Mouse (Mus musculus) embryo, embryonic 11 days (tissue): ENCODE results near the gene Plin1.

ENCODE experiments used
- DNase-seq: peaks from one replicate; pipeline ENCODE4 v3.0.0-alpha.2; 2015

The Plin1 gene

DNA sequence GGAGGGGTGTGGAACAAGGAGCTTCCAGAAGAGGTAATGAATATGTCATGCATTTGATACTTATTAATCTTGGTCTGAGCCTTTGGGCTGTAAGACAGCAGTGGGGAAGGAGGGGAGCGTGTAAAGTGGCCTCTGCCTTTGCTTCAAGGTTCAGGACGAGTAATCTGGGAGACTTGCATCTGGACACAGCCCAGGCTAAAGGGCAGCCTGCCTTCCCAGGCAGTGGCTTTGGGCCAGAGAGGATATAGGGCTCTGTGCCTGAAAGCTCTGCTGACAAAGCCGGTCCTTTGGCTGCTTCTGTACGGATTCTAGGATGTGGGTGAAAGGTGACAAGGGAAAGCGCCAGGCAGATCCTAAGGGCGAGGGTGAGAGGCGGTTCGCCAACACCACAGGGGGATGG is 1.9 kb upstream of the Plin1 start:
- no peak for DNase-seq

DNA sequence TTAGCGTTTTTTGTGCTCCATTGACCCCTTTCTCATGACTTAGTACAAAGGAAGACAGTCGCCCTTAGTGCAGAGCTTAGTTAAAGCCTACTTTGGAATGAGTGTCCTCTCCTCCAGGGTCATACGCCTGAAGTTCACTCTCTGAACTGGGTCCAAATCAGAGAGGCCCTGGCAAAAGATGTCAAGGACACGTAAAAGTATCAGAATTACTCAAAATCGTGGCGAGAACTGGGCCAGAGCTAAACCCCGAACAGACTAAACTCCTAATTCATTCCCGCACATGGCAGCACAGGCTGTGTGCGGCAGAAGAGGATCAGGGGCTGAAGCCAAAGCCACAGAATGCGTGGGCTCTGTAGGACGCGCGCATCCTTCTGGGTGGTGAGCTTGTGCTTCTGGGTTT is 1.3 kb downstream of the Plin1 start:
- DNase-seq, result no peak

DNA sequence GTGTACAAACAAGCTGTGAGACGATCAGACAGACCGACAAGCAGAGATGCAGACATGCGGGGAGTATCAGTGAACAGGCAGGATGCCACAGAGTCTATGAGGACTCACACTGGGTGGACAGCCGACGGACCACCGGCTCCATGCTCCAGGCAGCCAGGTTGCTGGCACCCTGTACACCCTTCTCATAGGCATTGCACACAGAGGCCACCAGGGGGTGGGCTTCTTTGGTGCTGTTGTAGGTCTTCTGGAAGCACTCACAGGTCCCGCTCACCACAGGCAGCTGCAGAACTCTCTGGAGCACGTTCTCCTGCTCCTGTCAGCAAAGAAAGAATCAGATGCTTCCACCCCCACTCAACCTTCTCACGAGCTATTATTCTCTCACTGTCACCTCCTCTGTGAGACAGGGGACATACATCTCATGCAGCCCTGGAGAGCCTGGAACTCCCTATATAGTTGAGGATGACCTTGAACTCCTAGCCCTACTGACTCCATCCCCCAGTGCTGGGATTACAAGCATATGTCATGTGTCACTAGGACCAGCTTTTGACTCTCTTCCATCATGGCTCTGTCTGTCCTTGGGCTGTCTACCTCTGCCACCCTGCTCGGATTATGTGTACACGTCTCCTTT is 2.8 kb downstream of the Plin1 start:
- DNase-seq, result peak; percentile 20

DNA sequence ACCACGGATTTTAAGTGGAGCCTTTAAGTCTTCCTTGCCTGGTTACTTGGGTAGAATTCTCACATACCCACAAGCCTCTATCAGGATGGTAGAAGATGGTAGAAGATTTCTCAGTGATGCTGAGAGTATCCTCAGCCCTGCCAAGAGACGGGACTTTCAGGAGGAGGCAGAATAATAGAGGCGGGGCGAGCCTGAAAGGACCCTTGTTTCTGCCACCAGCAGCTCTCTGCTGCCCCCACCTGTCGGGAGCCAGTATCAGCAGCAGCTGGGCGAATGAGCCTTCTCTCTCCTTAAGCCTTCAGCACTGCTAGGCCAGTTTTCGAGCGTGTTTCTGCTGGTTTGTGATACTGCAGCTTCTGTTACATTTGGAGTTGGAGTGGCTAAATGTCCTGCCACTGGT is 3.5 kb downstream of the Plin1 start:
- peak; percentile 84 for DNase-seq

DNA sequence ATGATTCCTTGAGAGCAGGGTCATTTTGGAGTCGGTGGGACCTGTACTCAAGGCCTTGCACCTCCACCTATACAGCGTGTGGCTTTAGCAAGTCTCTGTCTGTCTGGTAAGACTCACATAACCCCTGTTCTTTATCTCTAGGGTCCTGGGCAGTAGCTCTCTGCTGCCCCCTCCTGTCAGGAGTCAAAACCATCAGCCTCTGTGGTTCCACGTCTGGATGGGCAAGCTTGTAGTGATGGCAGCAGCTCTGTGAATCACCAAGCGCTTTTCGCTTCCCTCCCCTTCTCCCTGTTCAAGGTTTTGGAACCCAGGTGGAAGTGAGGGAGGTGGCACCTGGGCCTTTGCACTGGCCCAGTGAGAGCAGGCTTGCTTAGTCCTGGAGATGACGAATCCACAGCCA is 4.5 kb downstream of the Plin1 start:
- DNase-seq, result peak; percentile 75

DNA sequence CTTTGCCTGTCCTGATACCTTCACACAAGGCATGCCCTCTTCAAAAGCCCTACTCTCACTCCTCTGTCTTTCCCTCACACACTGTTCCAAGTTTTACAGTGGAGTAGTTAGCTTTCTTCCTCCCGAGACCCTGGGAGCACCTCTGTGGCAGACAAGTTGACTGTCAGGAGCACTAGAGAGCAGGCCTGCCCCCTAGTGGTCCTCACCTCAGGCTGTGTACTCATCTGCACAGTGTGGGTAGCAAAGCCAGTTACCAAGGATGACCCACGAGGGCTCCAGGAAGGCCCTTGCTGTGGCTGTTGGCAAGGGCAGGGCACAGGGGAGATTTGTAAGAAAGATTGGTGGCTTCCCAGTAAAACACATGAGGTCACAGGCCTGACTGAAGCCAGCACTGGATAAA is 5.6 kb downstream of the Plin1 start:
- peak; percentile 78 for DNase-seq

DNA sequence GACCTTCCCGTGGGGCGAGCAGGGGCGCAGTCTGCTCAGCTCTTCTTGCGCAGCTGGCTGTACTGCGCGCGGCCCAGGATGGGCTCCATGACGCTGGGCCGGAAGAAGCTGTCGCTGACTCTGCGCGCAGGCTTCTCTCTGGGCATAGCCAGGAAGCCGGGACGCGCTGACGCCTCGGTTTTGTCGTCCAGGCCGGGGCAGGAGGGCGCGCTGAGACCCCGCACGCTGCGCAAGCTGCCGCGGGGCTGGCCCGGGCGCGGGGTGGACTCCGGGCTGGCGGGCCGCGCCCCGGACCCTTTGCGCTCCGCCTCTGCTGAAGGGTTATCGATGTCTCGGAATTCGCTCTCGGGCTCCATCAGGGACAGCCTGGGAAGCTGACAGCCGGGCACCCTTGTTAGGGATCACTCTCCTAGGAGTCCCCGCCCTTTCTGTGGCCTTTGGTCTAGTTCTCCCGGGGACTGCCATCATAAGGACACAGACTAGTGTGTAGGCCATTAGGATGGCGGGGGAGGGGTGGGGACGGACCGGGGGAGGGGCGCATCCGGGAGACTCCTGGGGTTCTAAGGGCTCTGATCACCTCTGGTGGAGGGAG is 11.2 kb downstream of the Plin1 start:
- DNase-seq, result peak; percentile 80

DNA sequence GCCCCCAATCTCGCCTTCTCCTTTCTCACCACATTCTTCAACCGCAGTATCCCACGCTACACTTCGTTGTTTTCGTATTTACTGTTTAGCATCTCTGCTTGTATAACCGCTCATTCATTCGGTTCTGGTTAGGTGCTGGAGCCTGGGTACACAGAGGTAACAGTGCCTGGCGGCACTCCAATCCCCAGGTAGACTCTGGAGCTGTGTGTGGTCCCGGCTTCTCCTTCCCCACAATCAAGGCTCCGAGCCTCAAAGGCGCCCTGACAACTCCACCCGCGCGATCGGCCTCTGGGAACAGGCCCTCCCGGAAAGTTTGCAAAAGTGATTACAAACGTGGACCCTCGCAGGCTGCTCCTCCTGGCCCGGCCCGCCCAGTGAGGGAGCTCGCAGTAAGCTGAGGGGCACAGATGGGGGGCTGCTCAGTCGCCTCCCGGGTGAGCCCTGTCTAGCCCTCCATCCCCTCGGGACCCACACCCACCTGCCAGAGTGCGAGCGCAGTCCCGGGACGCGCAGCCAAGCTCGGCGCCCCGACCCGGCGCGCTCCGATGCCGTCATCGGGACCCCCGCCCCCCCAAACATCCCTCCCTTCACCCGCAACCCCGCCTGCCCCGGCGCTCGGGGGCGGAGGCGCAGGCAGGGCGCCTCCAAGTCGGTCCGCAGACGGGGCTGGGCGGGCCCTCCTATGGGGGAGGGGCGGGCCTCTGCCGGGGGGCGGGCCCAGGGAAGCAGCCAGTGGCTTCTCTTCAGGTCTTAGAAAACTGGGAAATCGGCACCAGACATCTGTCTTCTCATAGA is 17.3 kb downstream of the Plin1 start, which contains the start of gene Kif7:
TSS of gene Kif7 (minus strand) at position 534 of the 795 bp plus-strand sequence.
- DNase-seq, result peak; percentile 95

DNA sequence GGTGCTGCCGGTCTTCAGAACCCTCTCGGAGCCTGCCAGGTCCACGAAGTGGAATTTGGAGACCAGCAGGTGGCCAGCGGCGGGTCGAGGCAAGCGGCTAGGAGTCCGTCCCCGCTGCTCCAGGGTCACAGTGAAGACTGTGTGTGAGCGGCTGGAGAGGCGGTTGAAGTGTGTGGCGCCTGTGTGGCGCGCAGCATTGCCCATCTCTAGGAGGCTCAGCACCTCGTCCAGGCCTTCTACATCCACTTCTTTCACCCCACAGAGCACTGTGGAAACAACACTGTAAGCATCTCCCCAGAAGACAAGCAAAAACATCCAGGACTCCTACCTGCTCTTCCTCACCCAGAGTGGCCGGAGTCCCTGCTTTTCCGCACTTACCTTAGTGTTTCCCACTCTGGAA is 21.9 kb downstream of the Plin1 start:
- DNase-seq, result no peak

DNA sequence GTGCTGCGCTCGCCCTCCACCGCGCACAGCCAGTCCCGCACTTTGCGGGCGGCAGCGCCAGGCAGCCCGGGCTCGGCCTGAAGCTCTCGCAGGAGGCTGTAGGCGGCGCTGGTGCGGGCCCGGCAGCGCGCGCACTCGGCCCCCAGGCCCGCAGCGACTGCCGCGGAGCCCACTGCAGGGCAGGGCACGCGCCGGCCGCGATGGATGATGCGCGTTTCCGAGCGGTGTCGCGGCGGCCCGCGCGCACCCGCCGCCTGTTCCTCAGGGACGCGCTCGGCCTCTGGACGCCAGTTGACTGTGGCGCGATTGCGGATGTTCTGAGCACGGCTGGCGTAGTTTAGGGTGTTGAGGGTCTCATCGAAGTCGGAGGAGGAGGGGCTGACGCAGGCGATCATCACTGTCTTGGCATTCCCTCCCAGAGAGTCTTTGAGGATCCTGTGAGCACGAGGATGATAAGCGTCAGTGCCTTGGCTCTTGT is 22.5 kb downstream of the Plin1 start:
- DNase-seq, result peak; percentile 91

DNA sequence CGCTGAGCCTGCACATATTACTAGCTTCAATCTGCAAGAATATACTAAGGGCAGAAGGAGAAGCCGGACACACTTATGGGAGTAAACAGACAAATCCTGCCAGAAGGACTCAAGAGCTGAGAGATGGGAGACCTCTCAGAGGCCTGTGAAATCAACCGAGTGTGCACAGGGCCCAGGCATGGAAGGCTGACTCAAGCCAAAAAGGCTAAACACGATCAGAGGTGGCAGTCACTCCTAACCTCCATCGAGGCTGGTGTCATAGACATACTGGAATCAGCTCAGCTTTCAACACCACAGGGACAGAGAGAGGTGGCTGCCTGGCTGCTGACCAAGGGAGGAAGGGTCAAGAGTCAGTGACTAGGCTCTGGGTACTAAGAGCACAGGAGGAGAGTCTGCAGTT is 27.5 kb downstream of the Plin1 start:
- no peak for DNase-seq

DNA sequence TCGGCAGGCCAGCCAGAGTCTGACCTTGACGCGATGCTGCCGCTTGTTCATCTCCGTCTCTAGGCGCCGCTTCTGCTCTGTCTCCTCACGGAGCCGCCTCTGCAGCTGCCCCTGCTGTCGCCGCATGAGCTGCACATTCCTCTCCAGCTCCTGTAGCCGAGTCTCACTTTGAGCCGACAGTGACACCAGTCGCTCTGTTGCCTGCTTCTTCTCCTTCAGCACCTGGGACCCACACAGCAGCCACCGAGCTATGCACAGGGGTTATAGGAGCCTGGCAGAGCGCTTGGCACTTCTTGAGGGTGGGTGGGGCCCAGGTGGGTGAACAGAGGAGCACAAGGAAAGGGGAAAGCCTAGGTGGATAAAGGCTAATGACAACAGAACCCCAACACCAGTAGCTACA is 29.9 kb downstream of the Plin1 start:
- no peak for DNase-seq

DNA sequence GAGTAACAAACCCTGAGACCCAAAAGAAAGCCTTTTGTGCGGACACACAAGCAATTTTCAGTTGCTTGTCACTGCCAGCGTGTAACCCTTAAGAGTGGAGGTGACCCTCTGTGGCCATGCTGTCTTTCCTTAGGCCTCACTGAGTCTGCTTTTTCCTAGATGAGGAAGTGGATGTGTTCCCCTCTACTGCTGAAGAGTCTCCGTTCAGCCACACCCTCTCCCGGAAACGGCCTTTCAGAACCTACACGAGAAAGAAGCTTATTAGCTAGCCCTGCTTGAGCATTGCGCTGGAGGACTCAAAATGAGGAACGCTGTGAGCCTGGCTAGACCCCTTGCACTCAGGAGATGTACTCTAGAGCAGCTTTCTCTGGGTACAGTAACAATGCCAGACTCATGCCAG is 36.2 kb downstream of the Plin1 start:
- no peak for DNase-seq

DNA sequence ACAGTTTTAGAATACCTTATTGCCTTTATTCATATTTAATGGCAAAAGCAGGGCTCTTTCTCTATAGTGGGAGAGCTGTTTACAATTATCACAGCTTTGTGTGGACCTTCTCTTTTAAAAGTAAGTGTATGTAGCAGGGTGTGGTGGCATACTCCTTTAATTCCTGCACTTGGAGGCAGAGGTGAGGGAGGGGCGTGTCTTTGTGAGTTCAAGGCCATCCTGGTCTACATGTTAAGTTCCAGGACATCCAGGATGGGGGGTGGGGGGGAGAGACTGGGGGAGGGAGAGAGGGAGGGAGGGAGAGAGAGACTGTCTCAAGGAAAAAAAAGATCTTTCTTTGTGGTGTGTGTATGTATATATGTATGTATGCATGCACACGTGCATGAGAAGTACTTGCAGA is 52.5 kb downstream of the Plin1 start:
- DNase-seq, result no peak

DNA sequence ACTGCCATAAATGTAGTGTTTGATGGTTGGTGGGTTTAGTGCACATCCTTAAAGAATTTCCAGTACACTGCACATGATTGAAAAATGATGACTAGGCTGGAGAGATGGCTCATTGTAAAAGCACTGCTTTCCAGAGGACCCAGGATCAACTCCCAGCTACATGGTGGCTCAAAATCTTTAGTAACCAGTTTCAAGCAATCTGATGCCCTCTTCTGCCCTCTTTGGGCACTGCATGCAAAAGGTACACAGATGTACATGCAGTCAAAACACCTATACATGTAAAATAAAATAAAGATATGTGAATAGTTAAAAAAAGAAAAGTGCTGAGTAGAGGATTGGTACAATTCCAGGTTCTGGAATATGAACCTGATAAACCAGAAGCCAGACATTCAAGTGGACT is 53.5 kb downstream of the Plin1 start:
- peak; percentile 19 for DNase-seq

DNA sequence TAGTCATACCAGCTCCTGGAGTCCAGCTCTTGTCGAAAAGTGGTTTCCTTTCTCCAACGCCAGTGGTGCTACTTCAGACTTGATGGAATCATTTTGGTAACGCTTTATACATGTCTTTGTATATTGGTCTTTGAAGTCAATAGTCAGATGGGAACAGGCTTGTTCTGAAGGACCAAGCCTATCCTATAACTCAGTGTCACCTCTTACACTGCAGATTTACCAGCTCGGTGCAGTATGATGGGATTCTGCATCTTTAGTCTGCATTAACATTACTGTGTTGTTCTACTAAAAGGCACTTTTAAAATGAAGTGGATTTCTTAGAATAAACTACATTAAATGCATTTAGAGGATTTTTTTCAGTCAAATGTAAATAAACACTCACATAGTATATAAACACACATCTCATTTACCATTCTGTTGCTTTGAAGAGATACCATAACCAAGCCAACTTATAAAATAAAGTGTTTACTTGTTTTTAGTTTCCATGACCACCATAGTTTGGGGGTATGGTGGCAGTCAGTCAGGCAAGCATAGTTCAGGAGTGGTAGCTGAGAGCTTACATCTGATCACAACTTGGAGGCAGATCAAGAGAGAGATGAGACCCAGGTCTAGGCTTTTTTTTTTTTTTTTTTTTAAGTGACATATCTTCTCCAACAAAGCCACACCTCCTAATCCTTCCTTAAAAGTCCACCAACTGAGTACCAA is 61.7 kb downstream of the Plin1 start:
- DNase-seq, result no peak
